Mouse (Mus musculus) lung, embryonic 15.5 days (tissue): ENCODE data around the gene Cald1. TPM values are rescaled to one million over a fixed set of nuclear protein-coding genes. Genes with fewer than 3 reads are reported as not detected.

Experiments
- ATAC-seq: fragments of 200-750 bp; cut with Nextera tagmentation; 2 replicates; pipeline ENCODE4 v1.8.0; 2017; ENCODE audit warnings: moderate number of reproducible peaks, borderline replicate concordance; ENCODE audit not compliant: low FRiP score, low TSS enrichment; ENCODE audit errors: extremely low read depth
- H3K27ac ChIP-seq: fragments of 300-500 bp; sonication (generic); 2 replicates; pipeline ENCODE4 v1.5.1; 2015; ENCODE audit warnings: moderate library complexity, mild to moderate bottlenecking, inconsistent platforms
- H3K27me3 ChIP-seq: fragments of 300-500 bp; sonication (generic); 2 replicates; pipeline ENCODE4 v1.6.1; 2015; ENCODE audit warnings: inconsistent platforms
- H3K36me3 ChIP-seq: fragments of 300-500 bp; sonication (generic); 2 replicates; pipeline ENCODE4 v1.6.1; 2015; ENCODE audit warnings: inconsistent platforms
- H3K4me1 ChIP-seq: fragments of 300-500 bp; sonication (generic); 2 replicates; pipeline ENCODE4 v1.6.1; 2015; ENCODE audit warnings: inconsistent platforms
- H3K4me2 ChIP-seq: fragments of 300-500 bp; sonication (generic); 2 replicates; pipeline ENCODE4 v1.6.1; 2015; ENCODE audit warnings: inconsistent platforms, mild to moderate bottlenecking, moderate library complexity
- H3K4me3 ChIP-seq: fragments of 300-500 bp; sonication (generic); 2 replicates; pipeline ENCODE4 v1.5.1; 2015; ENCODE audit warnings: mild to moderate bottlenecking, inconsistent platforms
- H3K9ac ChIP-seq: fragments of 300-500 bp; sonication (generic); 2 replicates; pipeline ENCODE4 v1.6.1; 2015; ENCODE audit warnings: inconsistent platforms
- H3K9me3 ChIP-seq: fragments of 300-500 bp; sonication (generic); 2 replicates; pipeline ENCODE4 v1.6.1; 2016; ENCODE audit warnings: inconsistent platforms
- WGBS: fragments of 180-500 bp; shearing (Covaris S2); methylation state at CpG from one replicate; pipeline ENCODE4 v1.1.7; 2015; 5-methylcytosine and 5-hydroxymethylcytosine counted together
- polyA plus RNA-seq: library from polyadenylated mRNA; unstranded; fragments of >200 nt; fragmentation: Nextera tagmentation; extraction: Ambion mirVana; gene quantifications from 2 replicates; pipeline ENCODE4 v1.2.1, GENCODE M21; 2015

Cald1 gene
- polyA plus RNA-seq, 1 experiment from 2014 or later, result 292 TPM

- no peak overlapping the region for H3K9ac ChIP-seq
- H3K4me1 ChIP-seq, result peaks cover 60% of the 10 kb centered on the region
- H3K27me3 ChIP-seq, result no peaks in the 10 kb centered on the region
- no peak overlapping the region for H3K27ac ChIP-seq
- peak overlapping the region; percentile 67; the same call in 1 of the 2 replicates for H3K4me2 ChIP-seq
- 52% methylated on average over 10 of the region's 10 CpGs for WGBS
- no peaks in the 10 kb centered on the region for H3K9me3 ChIP-seq
- H3K36me3 ChIP-seq, result no peaks in the 10 kb centered on the region
- ATAC-seq, result no peak
- no peak overlapping the region for H3K4me3 ChIP-seq
Observed at GRCm38 (mm10) chr6:34711620-34712019, 113.3 kb downstream of the Cald1 start.

DNA sequence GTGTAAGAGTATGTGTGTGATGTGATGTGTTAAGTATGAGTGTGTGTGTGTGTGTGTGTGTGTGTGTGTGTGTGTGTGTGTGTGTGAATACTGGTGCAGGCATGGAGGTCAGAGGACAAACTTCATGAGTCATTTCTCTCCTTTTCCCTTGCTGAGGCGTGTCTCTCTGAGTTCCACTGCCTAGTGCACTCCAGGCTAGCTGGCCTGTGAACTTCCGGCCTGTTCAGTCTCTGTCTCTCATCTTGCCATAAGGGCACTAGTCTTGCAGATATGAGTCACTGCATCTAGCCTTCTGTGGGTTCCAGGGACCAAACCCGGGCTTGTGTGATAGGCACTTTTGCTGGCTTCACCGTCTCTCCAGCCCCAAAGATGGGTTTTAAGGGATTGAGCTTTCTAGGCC is 114.9 kb downstream of the Cald1 start:
- no peak for ATAC-seq
- Histone ChIP-seq H3K4me2 (no peak overlapping the region), H3K4me1 (peaks cover 60% of the 10 kb centered on the region), H3K4me3 (no peak overlapping the region), H3K9ac (no peak overlapping the region), H3K27me3 (no peaks in the 10 kb centered on the region), H3K27ac (no peak overlapping the region), H3K9me3 (no peaks in the 10 kb centered on the region), H3K36me3 (no peaks in the 10 kb centered on the region)
- WGBS, result 68% methylated on average over 4 of the region's 4 CpGs

DNA sequence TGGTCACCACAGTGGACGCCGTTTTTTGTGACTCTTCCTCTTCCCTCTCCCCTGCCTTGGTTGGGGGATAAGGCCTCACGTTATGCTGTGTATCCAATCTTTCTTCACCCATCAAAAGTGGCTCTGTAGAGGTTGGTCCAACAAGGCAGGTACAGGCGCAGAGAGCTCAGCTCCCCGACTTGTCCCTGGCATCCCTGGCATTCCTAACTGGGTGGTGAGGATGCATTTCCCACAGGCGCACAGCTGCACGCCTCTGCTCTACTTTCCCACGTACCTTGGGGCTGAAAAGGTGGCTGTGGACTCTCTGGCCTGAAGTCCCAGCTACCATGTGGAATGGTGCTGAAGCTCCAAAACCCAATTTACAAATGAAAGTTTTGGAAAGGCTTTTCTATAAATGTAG is 115.5 kb downstream of the Cald1 start:
- Histone ChIP-seq H3K27ac (no peak overlapping the region), H3K9me3 (no peaks in the 10 kb centered on the region), H3K36me3 (no peaks in the 10 kb centered on the region), H3K4me2 (no peak overlapping the region), H3K9ac (no peak overlapping the region), H3K27me3 (no peaks in the 10 kb centered on the region), H3K4me1 (peaks cover 60% of the 10 kb centered on the region), H3K4me3 (no peak overlapping the region)
- WGBS, result 85% methylated on average over 8 of the region's 8 CpGs
- no peak for ATAC-seq

DNA sequence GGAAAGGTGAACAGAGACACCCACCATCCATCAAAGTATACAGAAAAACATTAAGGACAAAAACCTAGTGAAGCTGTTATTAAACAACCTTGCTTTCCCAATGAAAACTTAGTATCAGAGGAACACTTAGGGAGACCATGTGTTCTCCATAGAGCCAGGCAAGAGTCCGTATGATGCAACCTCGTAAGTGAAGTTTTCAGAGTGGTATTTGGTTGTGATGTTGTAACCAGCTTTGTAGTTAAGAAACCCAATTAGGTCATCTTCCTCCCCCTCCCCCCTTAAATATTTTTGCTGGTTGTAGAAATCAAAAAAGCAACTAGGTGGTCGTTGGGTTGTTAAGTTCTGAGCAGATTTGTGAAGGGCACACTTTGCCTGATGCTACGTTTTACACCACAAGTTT is 116.3 kb downstream of the Cald1 start:
- Histone ChIP-seq H3K36me3 (no peaks in the 10 kb centered on the region), H3K27me3 (no peaks in the 10 kb centered on the region), H3K9ac (no peak overlapping the region), H3K4me1 (peaks cover 61% of the 10 kb centered on the region), H3K4me2 (no peak overlapping the region), H3K4me3 (no peak overlapping the region), H3K27ac (no peak overlapping the region), H3K9me3 (no peaks in the 10 kb centered on the region)
- ATAC-seq, result no peak
- WGBS, result 64% methylated on average over 4 of the region's 4 CpGs

- H3K4me2 ChIP-seq, result no peak overlapping the region
- H3K9ac ChIP-seq, result no peak overlapping the region
- WGBS, result 73% methylated on average over 9 of the region's 9 CpGs
- ATAC-seq, result no peak
- no peak overlapping the region for H3K4me3 ChIP-seq
- H3K27me3 ChIP-seq, result no peaks in the 10 kb centered on the region
- H3K36me3 ChIP-seq, result no peaks in the 10 kb centered on the region
- H3K9me3 ChIP-seq, result no peaks in the 10 kb centered on the region
- peaks cover 60% of the 10 kb centered on the region for H3K4me1 ChIP-seq
- peak overlapping the region; percentile 62; the same call in 1 of the 2 replicates for H3K27ac ChIP-seq
Observed at GRCm38 (mm10) chr6:34716206-34716887, 118.0 kb downstream of the Cald1 start.

DNA sequence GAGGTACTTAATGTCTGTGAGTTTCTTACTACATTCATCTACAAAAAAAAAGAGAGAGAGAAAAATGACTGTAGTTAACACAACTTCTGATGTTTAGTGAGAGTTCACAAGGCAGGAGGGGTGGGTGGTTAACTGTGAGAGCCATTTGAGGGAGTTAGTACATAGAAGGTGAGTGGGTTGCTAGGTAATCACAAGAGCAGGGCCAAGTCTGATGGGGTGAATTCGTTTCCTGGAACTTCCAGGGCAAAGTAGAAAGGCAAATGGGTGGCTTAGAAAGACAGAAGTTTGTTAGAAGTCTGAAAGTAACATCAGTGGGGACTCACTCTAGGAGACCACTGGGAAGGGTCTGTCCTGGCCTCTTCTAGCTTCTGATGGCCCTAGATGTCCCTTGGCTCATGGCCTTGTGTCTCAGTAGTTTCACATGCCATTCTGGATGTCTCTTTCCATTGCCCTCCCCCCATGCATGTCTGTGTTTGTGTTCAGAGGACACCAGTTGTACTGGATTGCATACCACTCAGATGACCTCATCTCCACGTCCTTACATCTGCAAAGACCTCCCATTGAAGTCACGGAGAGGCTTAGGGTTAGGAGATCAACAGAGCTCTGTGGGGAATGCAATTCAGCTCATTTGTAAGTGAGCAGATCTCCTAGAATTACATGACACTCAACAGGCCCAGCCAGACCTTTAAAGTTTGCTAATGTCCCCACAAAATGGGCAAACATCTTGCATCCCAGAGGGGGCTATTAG is 118.8 kb downstream of the Cald1 start:
- ATAC-seq, result peak; percentile 71
- Histone ChIP-seq H3K4me3 (no peak overlapping the region), H3K9ac (no peak overlapping the region), H3K4me1 (peaks cover 68% of the 10 kb centered on the region), H3K36me3 (no peaks in the 10 kb centered on the region), H3K27me3 (no peaks in the 10 kb centered on the region), H3K4me2 (no peak overlapping the region), H3K27ac (peak overlapping the region; percentile 62), H3K9me3 (no peaks in the 10 kb centered on the region)
- WGBS, result 17% methylated on average over 3 of the region's 3 CpGs

DNA sequence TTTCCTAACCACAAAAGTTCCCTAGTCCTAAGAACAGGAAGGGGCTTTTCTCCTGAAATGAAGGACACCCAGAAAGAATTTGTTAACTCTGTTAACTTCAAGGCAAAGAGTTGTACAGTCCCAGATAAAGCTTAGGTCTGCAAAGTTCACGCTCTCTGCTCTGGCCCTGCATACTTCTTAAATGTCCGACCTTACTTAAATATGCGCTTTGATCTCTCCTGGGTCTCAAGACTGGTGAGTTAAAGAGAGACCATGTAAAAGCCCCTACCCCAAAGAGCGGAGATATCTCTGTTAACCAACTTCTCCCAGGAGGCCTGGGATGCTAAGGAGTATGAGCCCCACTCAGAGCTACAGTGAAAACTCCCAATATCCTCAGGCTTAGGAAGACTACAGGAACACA is 119.4 kb downstream of the Cald1 start:
- Histone ChIP-seq H3K36me3 (no peaks in the 10 kb centered on the region), H3K4me2 (no peak overlapping the region), H3K4me3 (no peak overlapping the region), H3K9ac (no peak overlapping the region), H3K4me1 (peaks cover 72% of the 10 kb centered on the region), H3K27ac (peak overlapping the region; percentile 30), H3K9me3 (no peaks in the 10 kb centered on the region), H3K27me3 (no peaks in the 10 kb centered on the region)
- WGBS, result 59% methylated on average over 4 of the region's 4 CpGs
- no peak for ATAC-seq

DNA sequence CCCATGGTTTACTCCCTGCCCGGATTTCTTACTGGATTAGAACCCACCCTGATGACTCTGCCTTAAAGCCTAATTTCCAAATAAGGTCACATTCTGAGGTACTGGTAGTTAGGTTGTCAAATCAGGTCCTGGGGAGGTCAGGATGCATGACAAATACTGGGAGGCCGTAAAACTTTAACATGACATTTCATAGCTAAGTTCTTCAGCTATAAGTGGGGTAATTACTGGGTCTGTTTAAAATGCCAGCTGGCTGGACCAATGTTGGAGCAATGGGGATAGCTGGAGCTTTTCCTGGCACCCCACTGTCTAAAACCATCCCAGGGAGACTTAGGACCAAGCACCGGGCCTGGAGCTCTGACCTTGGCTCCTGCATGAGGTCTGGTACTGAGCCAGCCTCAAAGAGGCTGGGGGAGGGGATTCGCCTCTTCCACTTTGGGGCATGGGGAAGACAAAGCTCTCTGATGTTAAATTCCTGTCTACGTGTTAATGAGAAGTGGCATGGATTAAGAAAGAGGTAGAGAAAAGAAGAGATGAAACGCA is 120.9 kb downstream of the Cald1 start:
- H3K4me3 ChIP-seq, result no peak overlapping the region
- H3K36me3 ChIP-seq, result no peaks in the 10 kb centered on the region
- H3K4me1 ChIP-seq, result peaks cover 70% of the 10 kb centered on the region
- ATAC-seq, result no peak
- whole genome bisulfite sequencing, result 56% methylated on average over 6 of the region's 6 CpGs
- no peaks in the 10 kb centered on the region for H3K27me3 ChIP-seq
- H3K4me2 ChIP-seq, result no peak overlapping the region
- H3K27ac ChIP-seq, result no peak overlapping the region
- no peaks in the 10 kb centered on the region for H3K9me3 ChIP-seq
- no peak overlapping the region for H3K9ac ChIP-seq

DNA sequence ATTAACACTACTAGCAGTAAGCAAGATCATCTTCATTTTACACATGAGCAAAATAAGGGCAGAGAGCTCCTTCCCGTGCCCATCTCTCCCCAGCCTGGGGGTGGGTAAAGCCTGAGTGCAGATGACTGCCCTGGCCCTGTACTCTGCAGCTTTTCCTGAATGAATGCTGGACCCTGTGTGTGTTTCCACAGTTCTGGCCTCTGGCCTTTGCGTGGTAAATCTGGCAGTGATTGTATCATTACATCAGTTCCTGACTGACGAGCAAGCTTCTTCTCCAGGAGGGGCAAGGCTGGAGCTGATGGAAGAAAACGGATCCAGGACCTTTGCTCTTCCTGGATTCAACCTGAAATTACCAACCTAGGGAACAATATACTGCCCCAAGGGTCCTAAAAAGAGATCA is 122.1 kb downstream of the Cald1 start:
- 43% methylated on average over 4 of the region's 4 CpGs for WGBS
- peak; percentile 40; the same call in 1 of the 2 replicates for ATAC-seq
- Histone ChIP-seq H3K4me2 (no peak overlapping the region), H3K4me1 (peaks cover 67% of the 10 kb centered on the region), H3K4me3 (no peak overlapping the region), H3K9ac (no peak overlapping the region), H3K27ac (0 out of 2 replicates have a peak overlapping the region, but pooled peaks have one; percentile 8), H3K27me3 (no peaks in the 10 kb centered on the region), H3K36me3 (no peaks in the 10 kb centered on the region), H3K9me3 (no peaks in the 10 kb centered on the region)

- H3K27ac ChIP-seq, result peak overlapping the region; percentile 20
- no peak overlapping the region for H3K4me2 ChIP-seq
- no peak overlapping the region for H3K9ac ChIP-seq
- 0 out of 2 replicates have a peak, but pooled peaks have one; percentile 26 for ATAC-seq
- WGBS, result 48% methylated on average over 6 of the region's 6 CpGs
- no peaks in the 10 kb centered on the region for H3K27me3 ChIP-seq
- peaks cover 56% of the 10 kb centered on the region for H3K4me1 ChIP-seq
- H3K36me3 ChIP-seq, result no peaks in the 10 kb centered on the region
- no peak overlapping the region for H3K4me3 ChIP-seq
- no peaks in the 10 kb centered on the region for H3K9me3 ChIP-seq
Observed at GRCm38 (mm10) chr6:34721740-34722139, 123.4 kb downstream of the Cald1 start.

DNA sequence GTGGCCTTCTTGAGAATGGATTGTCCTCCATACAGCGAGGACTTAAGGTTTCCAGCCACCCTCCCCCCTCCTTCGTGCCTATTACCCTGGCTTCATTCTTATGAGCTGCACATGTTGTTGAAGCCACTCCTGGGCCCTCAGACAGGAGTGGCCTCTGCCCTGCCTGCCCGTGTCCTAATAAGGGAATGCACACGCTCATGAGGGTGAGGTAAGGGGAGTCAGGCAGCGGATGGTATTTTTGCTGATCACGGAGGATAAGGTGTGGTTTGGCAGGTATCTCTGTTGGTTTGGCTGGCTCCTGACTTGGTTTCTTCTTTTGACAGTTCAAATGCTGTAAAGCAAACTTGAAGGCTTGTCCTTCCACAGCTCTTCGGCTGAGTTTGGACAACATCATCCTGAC is 124.4 kb downstream of the Cald1 start:
- Histone ChIP-seq H3K27me3 (no peaks in the 10 kb centered on the region), H3K4me2 (no peak overlapping the region), H3K9ac (no peak overlapping the region), H3K4me3 (no peak overlapping the region), H3K9me3 (no peaks in the 10 kb centered on the region), H3K27ac (no peak overlapping the region), H3K36me3 (no peaks in the 10 kb centered on the region), H3K4me1 (peaks cover 56% of the 10 kb centered on the region)
- 69% methylated on average over 7 of the region's 7 CpGs for WGBS
- no peak for ATAC-seq

- Histone ChIP-seq H3K27ac (no peak overlapping the region), H3K9ac (no peak overlapping the region), H3K27me3 (no peaks in the 10 kb centered on the region), H3K9me3 (no peaks in the 10 kb centered on the region), H3K4me2 (no peak overlapping the region), H3K4me1 (peaks cover 49% of the 10 kb centered on the region), H3K4me3 (no peak overlapping the region), H3K36me3 (no peaks in the 10 kb centered on the region)
- WGBS, result 79% methylated on average over 10 of the region's 10 CpGs
- no peak for ATAC-seq
Observed at GRCm38 (mm10) chr6:34723250-34723904, 125.1 kb downstream of the Cald1 start.
